30 mouse cellular contexts compared by ENCODE assay signal in genomic region chr1:168137890-168138289, GRCm38 (mm10).
"Had no signal": no experiment of that assay in that cellular context is flagged by ENCODE, and none has a peak within 500 bp of the region (broad histone marks: within the 10 kb centered on the region; RNA-seq: fewer than 3 reads in every experiment).

No protein-coding gene starts in this region.

- ATAC-seq: liver, embryonic 12.5 days; liver, postnatal 0 days; lung, postnatal 0 days; midbrain, embryonic 13.5 days; midbrain, embryonic 15.5 days; midbrain, embryonic 16.5 days had no signal

- DNase-seq: left cerebral cortex, postnatal 4 days; liver; liver, embryonic 13.5 days; liver, postnatal 0 days; lung, adult 18-20 months; lung, adult 2 months; lung, embryonic 14.5 days; lung, postnatal 10 days; lung, postnatal 14 days; lung, postnatal 36 days; lung, postnatal 4 days had no signal

- H3K27me3 ChIP-seq: limb, embryonic 12.5 days; limb, embryonic 13.5 days; limb, embryonic 15.5 days; liver, embryonic 12.5 days; liver, embryonic 13.5 days; liver, embryonic 15.5 days; lung, embryonic 15.5 days; midbrain, embryonic 12.5 days; midbrain, embryonic 13.5 days; midbrain, embryonic 15.5 days had no signal

- H3K4me1 ChIP-seq: limb, embryonic 10.5 days; limb, embryonic 15.5 days; liver, embryonic 12.5 days; liver, embryonic 13.5 days; liver, embryonic 15.5 days; megakaryocyte, embryonic 14.5 days; midbrain, embryonic 12.5 days had no signal

- H3K27ac ChIP-seq: left cerebral cortex, adult 2 months; limb, embryonic 10.5 days; limb, embryonic 12.5 days; limb, embryonic 13.5 days; limb, embryonic 15.5 days; liver, embryonic 12.5 days; liver, embryonic 13.5 days; liver, embryonic 14.5 days; liver, embryonic 15.5 days; lung, embryonic 15.5 days; macrophage; midbrain, embryonic 10.5 days; midbrain, embryonic 12.5 days; midbrain, embryonic 13.5 days; midbrain, embryonic 15.5 days had no signal

- H3K36me3 ChIP-seq: limb, embryonic 10.5 days; limb, embryonic 12.5 days; limb, embryonic 13.5 days; limb, embryonic 15.5 days; liver, embryonic 12.5 days; liver, embryonic 13.5 days; liver, embryonic 15.5 days; lung, embryonic 15.5 days; midbrain, embryonic 10.5 days; midbrain, embryonic 12.5 days; midbrain, embryonic 13.5 days; midbrain, embryonic 15.5 days had no signal

- H3K4me2 ChIP-seq: limb, embryonic 12.5 days; limb, embryonic 13.5 days; limb, embryonic 15.5 days; liver, embryonic 11.5 days; liver, embryonic 12.5 days; liver, embryonic 13.5 days; liver, embryonic 15.5 days; lung, embryonic 14.5 days; lung, embryonic 15.5 days; midbrain, embryonic 12.5 days; midbrain, embryonic 13.5 days; midbrain, embryonic 15.5 days had no signal

- H3K4me3 ChIP-seq: left cerebral cortex, adult 2 months; limb, embryonic 10.5 days; limb, embryonic 12.5 days; limb, embryonic 13.5 days; limb, embryonic 15.5 days; liver, embryonic 12.5 days; liver, embryonic 13.5 days; liver, embryonic 15.5 days; lung, embryonic 15.5 days; megakaryocyte, embryonic 14.5 days; midbrain, embryonic 10.5 days; midbrain, embryonic 12.5 days; midbrain, embryonic 13.5 days; midbrain, embryonic 15.5 days; myocyte had no signal

- H3K9ac ChIP-seq: limb, embryonic 12.5 days; limb, embryonic 13.5 days; limb, embryonic 15.5 days; liver, embryonic 12.5 days; liver, embryonic 13.5 days; liver, embryonic 14.5 days; liver, embryonic 15.5 days; liver, postnatal 0 days; lung, embryonic 14.5 days; lung, embryonic 15.5 days; midbrain, embryonic 12.5 days; midbrain, embryonic 13.5 days; midbrain, embryonic 15.5 days had no signal

- H3K9me3 ChIP-seq: limb, embryonic 10.5 days; limb, embryonic 13.5 days; limb, embryonic 15.5 days; liver, embryonic 12.5 days; liver, embryonic 13.5 days; liver, embryonic 15.5 days; lung, embryonic 15.5 days; midbrain, embryonic 10.5 days; midbrain, embryonic 12.5 days; midbrain, embryonic 13.5 days; midbrain, embryonic 15.5 days had no signal
